Mouse (Mus musculus): ENCODE measurements at regions not wholly inside any gene's neighbourhood (a gene's known extent, or its start where the extent isn't known, plus 50 kb on each side); places are given as distances from the start of the nearest gene placed in this dataset.

GRCm38 (mm10) chr2:63473699-63474098 lies 289.6 kb upstream of the Kcnh7 start:
- WGBS, result 19% methylated on average over 2 of the region's 2 CpGs
- Histone ChIP-seq H3K4me3 (no peak overlapping the region), H3K9ac (no peak overlapping the region), H3K27me3 (no peaks in the 10 kb centered on the region), H3K36me3 (no peaks in the 10 kb centered on the region), H3K4me1 (replicated peaks) (no peaks in the 10 kb centered on the region), H3K4me2 (no peak overlapping the region), H3K27ac (no peak overlapping the region), H3K9me3 (replicated peaks) (no peaks in the 10 kb centered on the region)
- no peak for ATAC-seq (replicated peaks; ENCODE audit: insufficient number of reproducible peaks, insufficient read depth, low FRiP score, low read depth)

GRCm38 (mm10) chr2:63472248-63472647 lies 288.2 kb upstream of the Kcnh7 start:
- H3K9me3 ChIP-seq (replicated peaks), result no peaks in the 10 kb centered on the region
- H3K27me3 ChIP-seq, result no peaks in the 10 kb centered on the region
- no peaks in the 10 kb centered on the region for H3K4me1 ChIP-seq (replicated peaks)
- H3K36me3 ChIP-seq, result no peaks in the 10 kb centered on the region
- no peak overlapping the region for H3K4me2 ChIP-seq
- ATAC-seq (replicated peaks; ENCODE audit: insufficient number of reproducible peaks, insufficient read depth, low FRiP score, low read depth), result no peak
- H3K27ac ChIP-seq, result no peak overlapping the region
- WGBS, result 52% methylated on average over 2 of the region's 2 CpGs
- no peak overlapping the region for H3K9ac ChIP-seq
- H3K4me3 ChIP-seq, result no peak overlapping the region

- Histone ChIP-seq H3K4me1 (replicated peaks) (peaks cover 8% of the 10 kb centered on the region), H3K4me2 (no peak overlapping the region), H3K27ac (no peak overlapping the region), H3K9me3 (replicated peaks) (no peaks in the 10 kb centered on the region), H3K4me3 (no peak overlapping the region), H3K36me3 (no peaks in the 10 kb centered on the region), H3K9ac (no peak overlapping the region), H3K27me3 (no peaks in the 10 kb centered on the region)
- ATAC-seq (replicated peaks; ENCODE audit: insufficient number of reproducible peaks, insufficient read depth, low FRiP score, low read depth), result no peak
- WGBS, result 86% methylated on average over 2 of the region's 2 CpGs
Measured at GRCm38 (mm10) chr2:63459112-63459511, 275.0 kb upstream of the Kcnh7 start.

- Histone ChIP-seq H3K4me2 (peak overlapping the region; percentile 25; the same call in 1 of the 2 replicates), H3K4me3 (no peak overlapping the region), H3K9me3 (replicated peaks) (no peaks in the 10 kb centered on the region), H3K36me3 (no peaks in the 10 kb centered on the region), H3K9ac (no peak overlapping the region), H3K27ac (peak overlapping the region; percentile 77), H3K27me3 (no peaks in the 10 kb centered on the region), H3K4me1 (replicated peaks) (peaks cover 14% of the 10 kb centered on the region)
- 28% methylated on average over 10 of the region's 10 CpGs for WGBS
- ATAC-seq (replicated peaks; ENCODE audit: insufficient number of reproducible peaks, insufficient read depth, low FRiP score, low read depth), result peak; percentile 89
Measured at GRCm38 (mm10) chr2:63454263-63455011, 270.4 kb upstream of the Kcnh7 start.

- H3K9ac ChIP-seq, result no peak overlapping the region
- no peaks in the 10 kb centered on the region for H3K9me3 ChIP-seq (replicated peaks)
- H3K27ac ChIP-seq, result peak overlapping the region; percentile 77
- H3K4me3 ChIP-seq, result no peak overlapping the region
- H3K4me2 ChIP-seq, result 0 out of 2 replicates have a peak overlapping the region, but pooled peaks have one; percentile 10
- no peaks in the 10 kb centered on the region for H3K27me3 ChIP-seq
- H3K36me3 ChIP-seq, result no peaks in the 10 kb centered on the region
- 29% methylated on average over 1 of the region's 1 CpGs for WGBS
- ATAC-seq (replicated peaks; ENCODE audit: insufficient number of reproducible peaks, insufficient read depth, low FRiP score, low read depth), result no peak
- H3K4me1 ChIP-seq (replicated peaks), result peaks cover 14% of the 10 kb centered on the region
Measured at GRCm38 (mm10) chr2:63452891-63453290, 268.8 kb upstream of the Kcnh7 start.

- Histone ChIP-seq H3K4me2 (no peak overlapping the region), H3K27ac (no peak overlapping the region), H3K36me3 (no peaks in the 10 kb centered on the region), H3K4me3 (no peak overlapping the region), H3K9ac (no peak overlapping the region), H3K4me1 (replicated peaks) (peaks cover 14% of the 10 kb centered on the region), H3K9me3 (replicated peaks) (no peaks in the 10 kb centered on the region), H3K27me3 (no peaks in the 10 kb centered on the region)
- no peak for ATAC-seq (replicated peaks; ENCODE audit: insufficient number of reproducible peaks, insufficient read depth, low FRiP score, low read depth)
- WGBS, result 44% methylated on average over 1 of the region's 1 CpGs
Measured at GRCm38 (mm10) chr2:63452164-63452563, 268.1 kb upstream of the Kcnh7 start.

- Histone ChIP-seq H3K4me2 (no peak overlapping the region), H3K27ac (no peak overlapping the region), H3K36me3 (no peaks in the 10 kb centered on the region), H3K9me3 (replicated peaks) (no peaks in the 10 kb centered on the region), H3K4me1 (replicated peaks) (no peaks in the 10 kb centered on the region), H3K27me3 (no peaks in the 10 kb centered on the region), H3K4me3 (no peak overlapping the region), H3K9ac (no peak overlapping the region)
- ATAC-seq (replicated peaks; ENCODE audit: insufficient number of reproducible peaks, insufficient read depth, low FRiP score, low read depth), result no peak
Measured at GRCm38 (mm10) chr2:63434327-63434726, 250.2 kb upstream of the Kcnh7 start.

GRCm38 (mm10) chr2:63405405-63405804 lies 221.3 kb upstream of the Kcnh7 start:
- Histone ChIP-seq H3K9ac (no peak overlapping the region), H3K4me3 (no peak overlapping the region), H3K36me3 (no peaks in the 10 kb centered on the region), H3K27ac (no peak overlapping the region), H3K4me1 (replicated peaks) (no peaks in the 10 kb centered on the region), H3K27me3 (no peaks in the 10 kb centered on the region), H3K4me2 (no peak overlapping the region), H3K9me3 (replicated peaks) (no peaks in the 10 kb centered on the region)
- 83% methylated on average over 1 of the region's 1 CpGs for WGBS
- no peak for ATAC-seq (replicated peaks; ENCODE audit: insufficient number of reproducible peaks, insufficient read depth, low FRiP score, low read depth)
